ENCODE assay signal across 8 mouse cellular contexts in the genomic region with DNA sequence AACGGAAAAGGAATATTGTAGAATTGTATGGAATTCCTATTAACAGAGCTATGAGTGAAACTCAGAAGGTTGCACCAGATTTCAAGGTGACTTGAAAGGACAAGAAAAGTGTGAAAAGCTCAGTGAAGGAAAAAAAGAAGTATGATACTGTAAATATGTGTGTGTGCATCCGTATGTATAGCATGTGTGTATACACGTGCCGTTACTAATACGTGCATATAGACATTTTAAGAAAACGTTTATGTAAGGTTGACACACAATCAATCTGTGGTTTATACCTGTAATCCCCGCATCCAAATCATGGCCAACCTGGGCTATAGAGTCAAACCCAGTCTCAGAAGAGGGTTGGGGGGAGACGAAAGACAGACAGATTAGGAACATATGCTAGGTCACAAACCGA. TPM values are rescaled to one million over a fixed set of nuclear protein-coding genes. Genes with fewer than 3 reads are reported as not detected.
DNase-seq lines count a peak whose midpoint lies in the region; ATAC-seq and TF ChIP-seq lines count a peak whose summit lies in the region.

No protein-coding gene starts in this region.

- intact Hi-C loops in gastrocnemius, adult 2 months (cut with DNase I), result loop anchor here (2.0 kb wide), 1 partner anchor 66 kb away; the partner anchor contains the start of gene Ddx56

- peak overlapping the region; percentile 87 for H3K4me3 ChIP-seq in gastrocnemius, adult 2 months
- H3K4me3 ChIP-seq in testis, adult 2 months (ENCODE audit: control insufficient read depth, low read depth, low read length), result peak overlapping the region; percentile 93
- H3K4me3 ChIP-seq in liver, embryonic 13.5 days (replicated peaks), result peak overlapping the region; percentile 98

- 0 out of 2 replicates have a peak overlapping the region, but pooled peaks have one; percentile 94 for H3K9ac ChIP-seq in liver, embryonic 13.5 days

- no peaks in the 10 kb centered on the region for H3K36me3 ChIP-seq in testis, adult 2 months (ENCODE audit: control insufficient read depth, insufficient read depth, low read length)
- H3K36me3 ChIP-seq in liver, embryonic 13.5 days, result peaks cover 2% of the 10 kb centered on the region; the same call in 1 of the 2 replicates

- TF ChIP-seq CTCF in gastrocnemius, adult 2 months (IDR thresholded peaks at IDR 0.05), result no peak
- TF ChIP-seq CTCF in testis, adult 2 months (IDR thresholded peaks at IDR 0.05; ENCODE audit: control insufficient read depth, insufficient read depth, insufficient replicate concordance, low read depth, low read length), result no peak

- no peak for DNase-seq in gastrocnemius, adult 2 months
- DNase-seq in gastrocnemius, adult 8-10 months (ENCODE audit: low spot score in 2 of 2), result no peak
- no peak for DNase-seq in testis, postnatal 10 days (ENCODE audit: low spot score)
- DNase-seq in liver, embryonic 13.5 days, result no peak
- no peak for DNase-seq in right cerebral cortex, adult 2 months (ENCODE audit: low spot score in 2 of 2)
- DNase-seq in gastrocnemius, postnatal 25 days, result no peak

- WGBS in liver, embryonic 13.5 days (ENCODE audit: insufficient replicate concordance), result 21% methylated on average over 9 of the region's 9 CpGs

- H3K27ac ChIP-seq in gastrocnemius, adult 2 months, result peak overlapping the region; percentile 100
- H3K27ac ChIP-seq in testis, adult 2 months (ENCODE audit: control insufficient read depth, insufficient read depth, low read depth, low read length), result no peak overlapping the region
- H3K27ac ChIP-seq in liver, embryonic 13.5 days, result no peak overlapping the region; the same call in 1 of the 2 replicates

- TF ChIP-seq POLR2A in testis, adult 2 months (IDR thresholded peaks at IDR 0.05; ENCODE audit: control insufficient read depth, low read depth, low read length), result no peak

- no peaks in the 10 kb centered on the region; the same call in 1 of the 2 replicates for H3K4me1 ChIP-seq in testis, adult 2 months (ENCODE audit: control insufficient read depth, insufficient read depth, low read length)
- peaks cover 38% of the 10 kb centered on the region for H3K4me1 ChIP-seq in liver, embryonic 13.5 days (replicated peaks)

- no peaks in the 10 kb centered on the region for H3K27me3 ChIP-seq in testis, adult 2 months (ENCODE audit: control insufficient read depth, insufficient read depth, low read length)
- no peaks in the 10 kb centered on the region for H3K27me3 ChIP-seq in liver, embryonic 13.5 days

- no peak for ATAC-seq in liver, embryonic 13.5 days (ENCODE audit: low read depth)
- no peak for ATAC-seq in activated CD4-positive, CD25-positive, alpha-beta regulatory T cell, adult 4 months

- H3K9me3 ChIP-seq in liver, embryonic 13.5 days (replicated peaks), result no peaks in the 10 kb centered on the region

- H3K4me2 ChIP-seq in liver, embryonic 13.5 days, result peak overlapping the region; percentile 95

RNA-seq across cellular contexts. Expression of gene Nudcd3, which starts 0.4 kb away (rescaled TPM):
- 10 to 100 TPM; 64.3 to 67.9 TPM for total RNA-seq in gastrocnemius, adult 2 months (2021)
- 10 to 100 TPM; 70.9 to 77.9 (median 76.1) TPM for total RNA-seq in gastrocnemius, adult 8-10 months (2022)
- polyA plus RNA-seq in testis, adult 2 months (2012; rRNA removed), result 21.7 and 23.5 TPM in 2 replicates
- polyA plus RNA-seq in liver, embryonic 13.5 days (2015; fragmentation: Nextera tagmentation; extraction: Ambion mirVana), result 15.9 TPM in 2 replicates
- total RNA-seq in gastrocnemius, postnatal 25 days (2021), result 10 to 100 TPM; 57.6 to 60.3 TPM
- polyA plus RNA-seq in activated CD4-positive, CD25-positive, alpha-beta regulatory T cell, adult 4 months (2017; shearing (Covaris generic)), result 10 to 100 TPM; 28.9 to 32.6 TPM

RNA-seq across cellular contexts. Expression of gene A730071L15Rik, which starts 0.7 kb away (rescaled TPM):
- total RNA-seq in gastrocnemius, adult 2 months (2021), result under 1 TPM; 0.15 to 0.20 TPM
- not detected for total RNA-seq in gastrocnemius, adult 8-10 months (2022)
- polyA plus RNA-seq in testis, adult 2 months (2012; rRNA removed), result 0.74 and 0.79 TPM in 2 replicates
- 0.09 and 0.13 TPM in 2 replicates for polyA plus RNA-seq in liver, embryonic 13.5 days (2015; fragmentation: Nextera tagmentation; extraction: Ambion mirVana)
- under 1 TPM; 0.16 to 0.23 TPM for total RNA-seq in gastrocnemius, postnatal 25 days (2021)
- not detected for polyA plus RNA-seq in activated CD4-positive, CD25-positive, alpha-beta regulatory T cell, adult 4 months (2017; shearing (Covaris generic))

RNA-seq across cellular contexts. Expression of gene Npc1l1, which starts 29.4 kb away (rescaled TPM):
- under 1 TPM; 0.31 to 0.36 TPM for total RNA-seq in gastrocnemius, adult 2 months (2021)
- total RNA-seq in gastrocnemius, adult 8-10 months (2022), result under 1 TPM in 3 of 4 experiments, not detected in 1; 0.07 to 0.32 (median 0.12) TPM
- 0.63 and 0.64 TPM in 2 replicates for polyA plus RNA-seq in testis, adult 2 months (2012; rRNA removed)
- 0.08 and 0.10 TPM in 2 replicates for polyA plus RNA-seq in liver, embryonic 13.5 days (2015; fragmentation: Nextera tagmentation; extraction: Ambion mirVana)
- total RNA-seq in gastrocnemius, postnatal 25 days (2021), result under 1 TPM; 0.19 to 0.33 TPM
- not detected for polyA plus RNA-seq in activated CD4-positive, CD25-positive, alpha-beta regulatory T cell, adult 4 months (2017; shearing (Covaris generic))
